Mouse (Mus musculus) stomach, postnatal 0 days (tissue): ENCODE results near the gene Prkd1.

Experiments
- CTCF ChIP-seq: IDR thresholded peaks from 2 replicates; pipeline ENCODE4 v1.5.1; 2016; ENCODE audit warnings: antibody characterized with exemption, low read depth, mild to moderate bottlenecking, moderate library complexity
- EP300 ChIP-seq: optimal IDR thresholded peaks from 2 replicates; pipeline ENCODE3; 2016; ENCODE audit warnings: antibody characterized with exemption

GRCm38 (mm10) chr12:50499796-50500504 is 148.9 kb downstream of the Prkd1 start:
- no peak for TF ChIP-seq CTCF
- no peak for TF ChIP-seq EP300
